Mouse (Mus musculus) CH12.LX (cell line): ENCODE data around the gene Cend1.
A peak's percentile ranks its signal among the peaks of the same experiment; 100 is the strongest.

ENCODE experiments used
- CTCF ChIP-seq, 2 experiments: IDR thresholded peaks in 1 of 2; conservative IDR thresholded peaks in 1 of 2; 2 replicates each; pipeline ENCODE4 v1.5.1; 2011 to 2012; ENCODE audit warnings: low read depth in 2 of 2, low read length in 2 of 2, improper control_type of control experiment in 1 of 2, inconsistent platforms in 1 of 2, mild to moderate bottlenecking in 1 of 2, moderate library complexity in 1 of 2
- ELF1 ChIP-seq: IDR thresholded peaks from 2 replicates; pipeline ENCODE4 v1.6.1; 2014; ENCODE audit warnings: low read depth, mild to moderate bottlenecking, inconsistent platforms, low read length, improper control_type of control experiment
- GABPA ChIP-seq: IDR thresholded peaks from 2 replicates; pipeline ENCODE4 v1.6.1; 2012; ENCODE audit warnings: low read depth, low read length, improper control_type of control experiment, inconsistent platforms; ENCODE audit not compliant: insufficient replicate concordance
- JUND ChIP-seq: conservative IDR thresholded peaks from 2 replicates; pipeline ENCODE4 v1.6.1; 2011; ENCODE audit warnings: low read depth, low read length, improper control_type of control experiment
- MAX ChIP-seq: IDR thresholded peaks from 2 replicates; pipeline ENCODE4 v1.6.1; 2011; ENCODE audit warnings: low read length, improper control_type of control experiment
- MEF2A ChIP-seq: IDR thresholded peaks from 2 replicates; pipeline ENCODE4 v1.6.1; 2014; ENCODE audit warnings: low read depth, mild to moderate bottlenecking, inconsistent platforms, low read length, improper control_type of control experiment, borderline replicate concordance
- PAX5 ChIP-seq: IDR thresholded peaks from 2 replicates; pipeline ENCODE4 v1.6.1; 2012; ENCODE audit warnings: low read length, inconsistent platforms, mixed read lengths
- POLR2A ChIP-seq: IDR thresholded peaks from 2 replicates; pipeline ENCODE4 v1.6.1; 2011; ENCODE audit warnings: low read depth, mild to moderate bottlenecking, improper control_type of control experiment, low read length
- POLR2AphosphoS2 ChIP-seq: IDR thresholded peaks from 2 replicates; pipeline ENCODE4 v1.6.1; 2011; ENCODE audit warnings: low read depth, low read length, improper control_type of control experiment
- RAD21 ChIP-seq: IDR thresholded peaks from 2 replicates; pipeline ENCODE4 v1.6.1; 2011; ENCODE audit warnings: low read depth, mild to moderate bottlenecking, low read length, improper control_type of control experiment, moderate library complexity
- USF1 ChIP-seq: IDR thresholded peaks from 2 replicates; pipeline ENCODE4 v1.6.1; 2014; ENCODE audit warnings: low read depth, mild to moderate bottlenecking, inconsistent platforms, low read length, improper control_type of control experiment
- ZC3H11A ChIP-seq: IDR thresholded peaks from 2 replicates; pipeline ENCODE4 v1.6.1; 2012; ENCODE audit warnings: low read depth, mild to moderate bottlenecking, inconsistent platforms, low read length, improper control_type of control experiment
- ZMIZ1 ChIP-seq: IDR thresholded peaks from 2 replicates; pipeline ENCODE4 v1.6.1; 2012; ENCODE audit warnings: low read depth, mild to moderate bottlenecking, inconsistent platforms, low read length, improper control_type of control experiment

DNA sequence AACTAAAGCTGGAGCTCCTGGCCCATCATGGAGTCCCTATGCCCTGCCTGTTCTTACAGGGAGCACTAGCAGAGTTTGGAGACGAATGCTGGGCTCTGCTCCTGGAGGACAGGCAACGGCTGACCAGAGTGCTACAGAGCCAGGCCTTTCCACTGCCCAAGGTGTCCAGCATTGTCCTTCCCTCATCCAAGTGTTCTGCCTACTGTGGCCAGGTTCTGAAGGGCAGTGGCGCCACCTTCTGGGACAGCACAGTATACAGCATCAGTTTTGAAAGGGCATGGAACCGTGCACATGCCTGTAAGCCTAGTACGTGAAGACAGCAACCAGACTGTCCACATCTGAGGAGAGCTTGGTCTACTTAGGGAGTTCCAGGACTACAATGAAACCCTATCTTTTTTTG lies 26.0 kb downstream of the Cend1 start:
- TF ChIP-seq CTCF (conservative IDR thresholded peaks at IDR 0.05 in 1 of 2, IDR thresholded peaks at IDR 0.05 in 1 of 2; ENCODE audit: low read depth in 2 of 2, low read length in 2 of 2) (peak; percentile 51 to 83), JUND (no peak), ZMIZ1 (no peak), RAD21 (peak; percentile 79), ZC3H11A (no peak), POLR2A (no peak), MEF2A (no peak), POLR2AphosphoS2 (no peak), ELF1 (no peak), USF1 (no peak), GABPA (no peak), MAX (no peak), PAX5 (no peak)
